Mouse (Mus musculus) layer of hippocampus, postnatal 36 days (tissue): ENCODE results near the gene Tcirg1. TPM values are rescaled to one million over a fixed set of nuclear protein-coding genes. Genes with fewer than 3 reads are reported as not detected.

Source experiments
- DNase-seq, 2 experiments: peaks; one replicate each; pipeline ENCODE4 v3.0.0; 2022
- total RNA-seq, 2 experiments: library from RNA; stranded (reverse); gene quantifications; 2 replicates each; pipeline ENCODE4 v1.2.3; 2021

Gene Tcirg1
- total RNA-seq, 2 experiments from 2014 or later: 20.2 to 22.4 TPM

DNA sequence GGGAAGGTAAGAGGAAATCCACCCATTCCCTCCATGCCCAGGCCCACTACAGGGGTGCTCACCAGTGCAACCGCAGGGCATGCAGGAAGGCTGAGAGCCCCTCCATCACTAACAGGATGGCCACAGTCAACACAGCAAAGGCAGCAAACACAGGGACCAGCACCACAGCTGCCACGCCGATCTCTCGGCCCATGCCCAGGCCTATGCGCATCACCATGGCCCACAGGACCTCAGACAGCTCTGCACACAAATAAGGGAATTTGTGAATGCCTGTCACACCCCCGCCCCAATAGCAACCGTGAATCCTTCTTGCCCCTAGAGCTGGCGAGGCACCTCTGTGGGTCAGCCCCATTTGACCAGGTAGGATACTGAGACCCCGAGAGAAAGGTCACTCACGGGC, 10.7 kb downstream of the Tcirg1 start:
- no peak for DNase-seq

GRCm38 (mm10) chr19:3895171-3895631, 11.7 kb downstream of the Tcirg1 start:
- DNase-seq: no peak

GRCm38 (mm10) chr19:3894294-3894693, 12.6 kb downstream of the Tcirg1 start:
- no peak for DNase-seq

DNA sequence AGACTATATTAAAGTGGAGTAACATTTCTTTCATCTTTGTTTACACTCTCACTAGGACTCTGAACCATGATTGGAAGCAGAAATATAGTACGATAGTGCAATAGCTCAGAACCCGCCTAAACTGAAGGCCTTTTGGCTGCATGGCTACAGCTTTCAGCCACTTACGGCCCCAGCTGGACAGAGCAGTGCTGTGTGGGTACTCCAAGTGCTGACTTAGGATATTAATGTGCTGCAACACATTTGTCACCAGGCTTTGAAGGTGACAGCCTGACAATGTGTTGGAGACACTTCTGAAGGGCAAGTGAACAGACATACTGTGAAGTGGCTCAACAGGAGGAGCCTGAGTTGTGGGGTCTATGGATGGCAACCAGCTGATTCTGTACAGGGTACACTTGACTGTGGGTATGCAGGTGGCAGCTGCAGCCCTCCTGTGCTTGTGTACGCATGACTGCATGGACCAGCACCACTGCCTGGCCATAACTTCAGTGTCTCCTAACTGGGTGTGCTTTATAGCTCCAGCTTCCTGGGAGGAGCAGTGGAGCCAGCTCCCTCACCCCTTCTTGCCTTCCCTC, 13.3 kb downstream of the Tcirg1 start:
- no peak for DNase-seq

GRCm38 (mm10) chr19:3890181-3890580, 16.8 kb downstream of the Tcirg1 start:
- no peak for DNase-seq

- DNase-seq: no peak
Measured at GRCm38 (mm10) chr19:3889096-3889495, 17.8 kb downstream of the Tcirg1 start.

DNA sequence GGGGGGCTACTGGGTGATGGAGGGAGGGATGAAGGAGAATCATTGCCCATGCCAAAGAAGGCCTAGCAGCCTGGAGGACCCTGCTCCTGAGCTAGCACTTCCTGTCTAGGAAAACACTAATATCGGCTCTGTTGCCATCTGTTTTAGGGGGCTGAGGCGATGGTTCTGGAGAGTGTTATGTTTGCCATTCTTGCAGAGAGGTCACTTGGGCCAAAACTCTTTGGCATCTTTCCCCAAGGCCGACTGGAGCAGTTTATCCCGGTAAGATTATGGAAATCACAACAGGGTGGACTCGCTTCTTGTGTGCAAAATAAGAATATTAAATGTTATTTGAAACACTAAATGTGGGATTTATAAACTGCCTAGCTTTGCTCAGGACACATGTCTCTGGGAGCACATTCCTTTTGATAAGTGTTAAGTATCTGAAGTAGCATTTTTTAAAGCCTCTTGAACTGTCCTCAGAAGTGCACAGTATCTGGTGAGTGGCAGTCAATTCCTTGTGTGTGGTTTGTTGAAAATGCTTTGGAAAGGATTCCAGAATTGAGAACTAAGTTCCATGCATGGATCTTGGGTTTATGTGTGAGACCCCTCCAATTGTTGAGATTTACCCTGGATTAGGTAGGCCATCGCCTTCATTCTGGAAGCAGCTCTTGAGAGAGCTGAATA, 22.5 kb downstream of the Tcirg1 start:
- no peak for DNase-seq

GRCm38 (mm10) chr19:3882214-3882613, 24.7 kb downstream of the Tcirg1 start:
- DNase-seq: no peak

DNA sequence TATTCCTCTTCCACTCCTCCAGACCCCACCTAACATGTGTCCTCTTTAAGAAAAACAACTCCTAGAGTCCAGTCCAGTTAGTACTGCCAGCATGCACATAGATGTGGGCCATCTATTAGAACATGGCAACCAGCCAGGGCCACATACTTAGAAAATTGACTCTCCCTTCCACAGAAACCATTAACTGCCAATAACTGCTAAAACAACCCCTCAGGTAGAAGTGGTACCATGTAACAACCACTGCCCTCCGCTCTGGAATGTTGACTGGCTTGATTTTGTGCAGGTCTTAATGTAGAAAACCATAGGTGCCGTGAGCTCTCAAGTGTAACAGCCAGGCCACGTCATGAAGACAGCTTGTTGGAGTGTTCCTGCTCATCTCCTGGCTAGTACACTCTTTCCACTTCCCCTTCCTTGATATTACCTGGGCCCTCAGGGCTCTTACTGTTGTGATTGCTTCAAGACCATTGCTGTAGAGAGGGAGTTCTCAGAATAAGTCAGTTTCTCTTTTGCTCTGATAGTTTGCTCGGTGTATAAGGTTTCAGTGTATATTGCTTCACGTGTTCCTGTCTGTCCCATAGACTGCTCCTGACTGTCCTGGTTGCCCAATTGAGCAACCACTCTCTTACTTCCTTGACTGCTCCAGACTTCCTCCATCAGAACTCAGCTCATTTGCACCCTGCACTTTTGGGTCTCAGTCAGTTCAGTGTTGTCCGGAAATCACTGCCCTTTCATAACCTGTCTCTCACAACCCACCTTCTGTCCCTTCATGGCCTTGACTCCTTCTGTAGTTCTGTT, 26.7 kb downstream of the Tcirg1 start:
- DNase-seq: no peak

GRCm38 (mm10) chr19:3875045-3875444, 31.9 kb downstream of the Tcirg1 start:
- DNase-seq: no peak

DNA sequence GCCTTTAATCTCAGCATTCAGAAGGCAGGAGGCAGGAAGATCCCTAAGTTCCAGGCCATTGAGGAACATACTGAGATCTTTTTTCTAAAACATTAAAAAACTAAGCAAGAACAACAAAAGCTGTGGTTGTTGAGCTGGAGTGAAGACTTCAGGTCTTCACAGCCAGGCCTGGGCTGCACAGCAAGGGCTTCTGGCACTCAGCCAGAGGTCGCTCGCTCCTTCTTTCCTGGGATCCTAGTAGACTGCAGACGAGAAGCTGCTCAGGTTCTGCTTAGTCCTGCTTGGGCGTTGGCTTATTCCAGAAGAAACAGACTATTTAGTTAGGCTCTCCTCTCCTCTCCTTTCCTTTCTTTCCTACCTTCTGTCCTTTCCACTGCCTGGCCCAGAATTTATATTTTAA, 34.6 kb downstream of the Tcirg1 start:
- DNase-seq: no peak

- DNase-seq: no peak
Measured at GRCm38 (mm10) chr19:3871468-3871867, 35.5 kb downstream of the Tcirg1 start.

DNA sequence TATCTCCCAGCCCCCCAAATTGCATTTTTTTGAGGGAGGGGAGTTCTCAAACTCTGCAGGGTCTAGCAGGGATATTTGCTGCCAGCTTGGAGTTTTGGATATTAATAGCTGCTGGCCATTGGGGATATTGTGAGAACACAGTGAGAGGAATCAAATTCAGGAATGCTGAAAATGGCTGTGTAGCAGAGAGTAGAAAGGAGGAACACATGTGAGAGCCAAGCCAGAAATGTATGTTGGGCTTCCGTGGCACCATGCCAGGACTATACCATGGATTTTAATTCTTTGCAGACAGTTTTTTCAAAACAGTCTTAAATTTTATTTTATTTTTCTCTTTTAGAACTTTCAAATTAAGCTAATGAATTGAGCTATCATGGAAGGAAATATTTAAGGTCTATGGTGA, 38.6 kb downstream of the Tcirg1 start:
- no peak for DNase-seq

GRCm38 (mm10) chr19:3864960-3865359, 42.0 kb downstream of the Tcirg1 start:
- no peak for DNase-seq

GRCm38 (mm10) chr19:3862713-3863112, 44.2 kb downstream of the Tcirg1 start:
- DNase-seq: no peak

DNA sequence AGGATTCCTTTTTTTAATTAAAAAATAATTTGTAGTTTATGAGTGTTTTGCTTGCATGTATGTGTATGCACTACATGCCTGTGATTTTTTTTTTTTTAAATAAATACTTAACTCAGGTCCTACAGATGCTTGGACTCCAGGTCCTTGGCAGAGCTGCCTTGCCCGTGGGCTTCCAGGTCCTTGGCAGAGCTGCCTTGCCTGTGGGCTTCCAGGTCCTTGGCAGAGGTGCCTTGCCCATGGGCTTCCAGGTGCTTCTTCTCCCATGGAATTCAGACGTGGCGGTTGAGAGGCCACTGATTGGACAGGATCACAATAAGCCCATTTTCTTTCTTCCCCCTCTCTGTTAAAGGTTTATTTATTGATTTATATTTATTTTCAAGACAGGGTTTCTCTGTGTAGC, 49.7 kb downstream of the Tcirg1 start:
- DNase-seq: no peak

- peak; percentile 34 to 36 for DNase-seq
Measured at GRCm38 (mm10) chr19:3855601-3856000, 51.3 kb downstream of the Tcirg1 start.

DNA sequence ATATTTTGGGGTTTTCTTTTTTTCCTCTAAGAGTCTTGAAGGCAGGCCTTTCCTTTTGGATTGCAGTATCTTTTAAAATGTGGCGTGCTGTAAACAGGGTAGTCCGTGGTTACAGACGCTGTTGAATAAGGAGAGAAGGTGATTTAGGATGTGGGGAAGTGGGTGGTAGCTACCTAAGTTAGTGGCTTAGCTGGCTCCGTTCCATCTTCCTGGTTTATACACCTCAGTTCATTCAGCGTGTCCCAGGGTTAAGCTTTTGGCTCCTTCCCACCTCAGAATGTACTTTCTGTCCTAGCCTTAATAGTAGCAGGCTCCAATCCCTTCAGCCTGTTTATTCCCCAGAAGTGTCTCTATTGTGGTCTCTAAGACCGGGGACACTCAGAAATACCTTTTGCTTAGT, 51.8 kb downstream of the Tcirg1 start:
- no peak for DNase-seq

- DNase-seq: no peak
Measured at GRCm38 (mm10) chr19:3853891-3854290, 53.0 kb downstream of the Tcirg1 start.

GRCm38 (mm10) chr19:3853121-3853520, 53.8 kb downstream of the Tcirg1 start:
- DNase-seq: no peak

GRCm38 (mm10) chr19:3851979-3852681, 54.8 kb downstream of the Tcirg1 start:
- DNase-seq: peak; percentile 37 to 49

- DNase-seq: peak; percentile 98 to 99
Measured at GRCm38 (mm10) chr19:3851502-3851962, 55.4 kb downstream of the Tcirg1 start, which contains the start of gene Chka. TSS of gene Chka (plus strand) at chr19:3851773.
